41 mouse cellular contexts compared by ENCODE assay signal in genomic region chr2:148090071-148090470, GRCm38 (mm10). TPM values are rescaled to one million over a fixed set of nuclear protein-coding genes. Genes with fewer than 3 reads are reported as not detected.
"Had no signal": no experiment of that assay in that cellular context is flagged by ENCODE, and none has a peak within 500 bp of the region (broad histone marks: within the 10 kb centered on the region; RNA-seq: fewer than 3 reads in every experiment).

No protein-coding gene starts in this region.

- H3K9ac ChIP-seq: limb, embryonic 12.5 days; limb, embryonic 13.5 days; limb, embryonic 15.5 days; liver, embryonic 12.5 days; liver, embryonic 13.5 days; liver, embryonic 14.5 days; liver, embryonic 15.5 days; liver, postnatal 0 days; lung, embryonic 14.5 days; lung, embryonic 15.5 days; midbrain, embryonic 12.5 days; midbrain, embryonic 13.5 days; midbrain, embryonic 15.5 days; neural tube, embryonic 12.5 days had no signal

- H3K4me3 ChIP-seq: left cerebral cortex, adult 2 months; limb, embryonic 10.5 days; limb, embryonic 12.5 days; limb, embryonic 13.5 days; limb, embryonic 15.5 days; liver, embryonic 12.5 days; liver, embryonic 13.5 days; liver, embryonic 15.5 days; lung, embryonic 15.5 days; megakaryocyte, embryonic 14.5 days; midbrain, embryonic 10.5 days; midbrain, embryonic 12.5 days; midbrain, embryonic 13.5 days; midbrain, embryonic 15.5 days; myocyte; neural tube, embryonic 12.5 days had no signal

- H3K9me3 ChIP-seq: limb, embryonic 10.5 days; limb, embryonic 12.5 days; limb, embryonic 13.5 days; limb, embryonic 15.5 days; liver, embryonic 12.5 days; liver, embryonic 13.5 days; liver, embryonic 15.5 days; lung, embryonic 15.5 days; megakaryocyte, embryonic 14.5 days; midbrain, embryonic 10.5 days; midbrain, embryonic 12.5 days; midbrain, embryonic 13.5 days; midbrain, embryonic 15.5 days; neural tube, embryonic 12.5 days had no signal

- H3K36me3 ChIP-seq: limb, embryonic 10.5 days; limb, embryonic 12.5 days; limb, embryonic 13.5 days; limb, embryonic 15.5 days; liver, embryonic 12.5 days; liver, embryonic 13.5 days; liver, embryonic 15.5 days; lung, embryonic 15.5 days; midbrain, embryonic 10.5 days; midbrain, embryonic 12.5 days; midbrain, embryonic 13.5 days; midbrain, embryonic 15.5 days; neural tube, embryonic 12.5 days had no signal

- H3K27ac ChIP-seq: left cerebral cortex, adult 2 months; limb, embryonic 10.5 days; limb, embryonic 12.5 days; limb, embryonic 13.5 days; limb, embryonic 15.5 days; liver, embryonic 12.5 days; liver, embryonic 13.5 days; liver, embryonic 14.5 days; liver, embryonic 15.5 days; lung, embryonic 15.5 days; macrophage; midbrain, embryonic 10.5 days; midbrain, embryonic 12.5 days; midbrain, embryonic 13.5 days; midbrain, embryonic 15.5 days; neural tube, embryonic 12.5 days had no signal

- H3K27me3 ChIP-seq: limb, embryonic 12.5 days; limb, embryonic 15.5 days; liver, embryonic 12.5 days; liver, embryonic 13.5 days; liver, embryonic 15.5 days; lung, embryonic 15.5 days; midbrain, embryonic 12.5 days; midbrain, embryonic 13.5 days; midbrain, embryonic 15.5 days; neural tube, embryonic 12.5 days had no signal

- ATAC-seq: liver, embryonic 12.5 days; liver, postnatal 0 days; lung, postnatal 0 days; midbrain, embryonic 13.5 days; midbrain, embryonic 15.5 days; midbrain, embryonic 16.5 days had no signal

- DNase-seq: left cerebral cortex, postnatal 4 days; liver; liver, embryonic 13.5 days; liver, postnatal 0 days; lung, adult 18-20 months; lung, adult 2 months; lung, embryonic 14.5 days; lung, postnatal 10 days; lung, postnatal 14 days; lung, postnatal 36 days; lung, postnatal 4 days; midbrain, embryonic 14.5 days had no signal

- H3K4me2 ChIP-seq: limb, embryonic 12.5 days; limb, embryonic 13.5 days; limb, embryonic 15.5 days; liver, embryonic 11.5 days; liver, embryonic 12.5 days; liver, embryonic 13.5 days; liver, embryonic 15.5 days; lung, embryonic 14.5 days; lung, embryonic 15.5 days; midbrain, embryonic 12.5 days; midbrain, embryonic 13.5 days; midbrain, embryonic 15.5 days; neural tube, embryonic 12.5 days had no signal

- H3K4me1 ChIP-seq: limb, embryonic 10.5 days; limb, embryonic 12.5 days; limb, embryonic 13.5 days; limb, embryonic 15.5 days; liver, embryonic 12.5 days; liver, embryonic 13.5 days; liver, embryonic 15.5 days; megakaryocyte, embryonic 14.5 days; midbrain, embryonic 10.5 days; midbrain, embryonic 12.5 days; midbrain, embryonic 13.5 days; midbrain, embryonic 15.5 days; neural tube, embryonic 12.5 days had no signal

RNA-seq across cellular contexts. Expression of gene Foxa2, which starts 43.3 kb away (rescaled TPM):
- total RNA-seq: left cerebral cortex, adult 2 months; left cerebral cortex, adult 8-10 months; left cerebral cortex, postnatal 10 days; left cerebral cortex, postnatal 14 days; left cerebral cortex, postnatal 25 days; left cerebral cortex, postnatal 36 days; left cerebral cortex, postnatal 4 days; megakaryocyte progenitor cell, adult 5-6 weeks; megakaryocyte, adult 5-6 weeks; megakaryocyte-erythroid progenitor cell, adult 5-6 weeks; monocyte, adult 5-6 weeks had no signal
- polyA plus RNA-seq: limb, embryonic 10.5 days; limb, embryonic 12.5 days; macrophage had no signal
